ENCODE assay signal across 27 mouse cellular contexts in the genomic region with DNA sequence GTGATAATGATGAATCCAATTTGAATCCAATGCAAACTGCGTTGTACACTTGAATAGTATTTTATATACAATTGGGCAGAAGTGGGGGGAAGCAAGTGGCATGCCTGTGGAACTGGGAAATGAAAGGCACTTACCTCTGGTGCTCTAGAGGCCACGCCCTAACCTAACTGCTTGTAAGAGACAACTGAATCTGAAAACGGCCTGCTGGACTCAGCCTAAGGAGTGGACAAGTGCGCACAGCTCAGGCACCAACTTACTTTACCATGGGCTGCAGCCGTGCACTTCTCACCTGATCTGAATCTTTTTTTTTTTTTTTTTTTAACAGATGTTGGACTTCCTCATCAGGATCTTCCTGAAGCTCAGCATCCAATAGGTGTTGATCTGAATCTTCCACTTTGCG. TPM values are rescaled to one million over a fixed set of nuclear protein-coding genes. Genes with fewer than 3 reads are reported as not detected.
A peak's percentile ranks its signal among the peaks of the same experiment; 100 is the strongest.
DNase-seq lines count a peak whose midpoint lies in the region; ATAC-seq and TF ChIP-seq lines count a peak whose summit lies in the region.
"Had no signal": no experiment of that assay in that cellular context is flagged by ENCODE, and none has a peak within 500 bp of the region (broad histone marks: within the 10 kb centered on the region; RNA-seq: fewer than 3 reads in every experiment).

No protein-coding gene starts in this region.

- H3K4me1 ChIP-seq in liver, embryonic 14.5 days (replicated peaks; ENCODE audit: control insufficient read depth in 2 of 2, insufficient read depth in 2 of 2, low read length in 1 of 2): peaks cover 9 to 14% of the 10 kb centered on the region in 2 experiments; a peak in 3 of 4 replicates
- H3K4me1 ChIP-seq in liver, embryonic 11.5 days (replicated peaks; ENCODE audit: control insufficient read depth, insufficient read depth, low read length): peaks cover 36% of the 10 kb centered on the region
- H3K4me1 ChIP-seq in lung, embryonic 16.5 days (replicated peaks; ENCODE audit: control insufficient read depth, insufficient read depth, low read length): peaks cover 18% of the 10 kb centered on the region
- H3K4me1 ChIP-seq in lung, adult 2 months (ENCODE audit: control insufficient read depth, insufficient read depth, low read length): peaks cover 20% of the 10 kb centered on the region
- H3K4me1 ChIP-seq in intestine, postnatal 0 days (replicated peaks; ENCODE audit: control insufficient read depth, insufficient read depth, low read length): 0 out of 2 replicates have a peak, but pooled peaks cover 7% of the 10 kb centered on the region

- H3K9ac ChIP-seq in liver, embryonic 14.5 days (replicated peaks): no peak overlapping the region
- H3K9ac ChIP-seq in liver, embryonic 11.5 days (ENCODE audit: low read depth, low read length): no peak overlapping the region
- no peak overlapping the region for H3K9ac ChIP-seq in lung, embryonic 16.5 days (ENCODE audit: low read length)
- no peak overlapping the region for H3K9ac ChIP-seq in intestine, postnatal 0 days (ENCODE audit: low read depth, low read length)
- H3K9ac ChIP-seq: embryonic facial prominence, embryonic 13.5 days; forebrain, embryonic 12.5 days; forebrain, embryonic 15.5 days; heart, embryonic 13.5 days; hindbrain, embryonic 14.5 days had no signal

- 67% methylated on average over 6 of the region's 6 CpGs for WGBS in liver, embryonic 14.5 days (ENCODE audit: insufficient replicate concordance)
- 82% methylated on average over 6 of the region's 6 CpGs for WGBS in liver, embryonic 11.5 days
- WGBS in lung, embryonic 16.5 days: 68% methylated on average over 6 of the region's 6 CpGs
- 60% methylated on average over 6 of the region's 6 CpGs for WGBS in lung, adult 2 months
- WGBS in intestine, postnatal 0 days: 66% methylated on average over 6 of the region's 6 CpGs

- peaks cover 14% of the 10 kb centered on the region for H3K36me3 ChIP-seq in liver, embryonic 14.5 days (replicated peaks; ENCODE audit: control insufficient read depth, insufficient read depth, low read depth)
- H3K36me3 ChIP-seq in liver, embryonic 11.5 days (ENCODE audit: control insufficient read depth, insufficient read depth, low read length): no peaks in the 10 kb centered on the region; the same call in 1 of the 2 replicates
- H3K36me3 ChIP-seq in lung, embryonic 16.5 days (ENCODE audit: control insufficient read depth, insufficient read depth, low read length): no peaks in the 10 kb centered on the region
- H3K36me3 ChIP-seq in intestine, postnatal 0 days (ENCODE audit: control insufficient read depth, insufficient read depth): peaks cover under 1% of the 10 kb centered on the region

- no peak for TF ChIP-seq POLR2A in lung, adult 2 months (IDR thresholded peaks at IDR 0.05; ENCODE audit: borderline replicate concordance, extremely low read depth, low read depth, low read length)

- DNase-seq in liver, embryonic 14.5 days (ENCODE audit: low read depth in 3 of 3, low spot score in 3 of 3): no peak
- no peak for DNase-seq in liver, embryonic 11.5 days (ENCODE audit: low spot score)
- DNase-seq in lung, adult 2 months: no peak
- DNase-seq: adrenal gland, adult 2 months; adrenal gland, postnatal 14 days; cerebellum, adult 11 months; cerebellum, adult 2 months; cerebellum, adult 9-11 months; cerebellum, postnatal 25 days; embryo, embryonic 11 days; gastrocnemius, postnatal 10 days; gastrocnemius, postnatal 36 days; heart, adult 2 months; heart, postnatal 14 days; heart, postnatal 4 days had no signal

- no peak overlapping the region for H3K4me3 ChIP-seq in liver, embryonic 14.5 days (ENCODE audit: insufficient read depth in 1 of 2, low read depth in 2 of 2, low read length in 2 of 2)
- H3K4me3 ChIP-seq in liver, embryonic 11.5 days (ENCODE audit: low read depth, low read length): no peak overlapping the region
- no peak overlapping the region for H3K4me3 ChIP-seq in lung, embryonic 16.5 days (ENCODE audit: low read length)
- no peak overlapping the region for H3K4me3 ChIP-seq in lung, adult 2 months (replicated peaks; ENCODE audit: extremely low read depth, low read depth, low read length)
- no peak overlapping the region for H3K4me3 ChIP-seq in intestine, postnatal 0 days (ENCODE audit: low read depth, low read length)
- H3K4me3 ChIP-seq: embryonic facial prominence, embryonic 10.5 days; embryonic facial prominence, embryonic 13.5 days; erythroblast, embryonic 14.5 days; forebrain, embryonic 12.5 days; forebrain, embryonic 15.5 days; heart, adult 2 months; heart, embryonic 10.5 days; heart, embryonic 13.5 days had no signal

- no peaks in the 10 kb centered on the region for H3K27me3 ChIP-seq in liver, embryonic 14.5 days (ENCODE audit: control insufficient read depth, insufficient read depth, low read length)
- no peaks in the 10 kb centered on the region for H3K27me3 ChIP-seq in liver, embryonic 11.5 days (replicated peaks; ENCODE audit: control insufficient read depth, insufficient read depth, low read length)
- H3K27me3 ChIP-seq in lung, embryonic 16.5 days (ENCODE audit: control insufficient read depth, insufficient read depth, low read depth, low read length): no peaks in the 10 kb centered on the region
- H3K27me3 ChIP-seq in intestine, postnatal 0 days (replicated peaks; ENCODE audit: control insufficient read depth, insufficient read depth, low read length): no peaks in the 10 kb centered on the region
- H3K27me3 ChIP-seq: embryonic facial prominence, embryonic 13.5 days; forebrain, embryonic 12.5 days; forebrain, embryonic 15.5 days; heart, embryonic 13.5 days had no signal

- no peak for TF ChIP-seq EP300 in liver, embryonic 14.5 days (IDR thresholded peaks at IDR 0.05; ENCODE audit: low read depth)

- no peak for TF ChIP-seq CTCF in liver, embryonic 14.5 days (IDR thresholded peaks at IDR 0.05; ENCODE audit: low read depth)
- TF ChIP-seq CTCF in lung, adult 2 months (IDR thresholded peaks at IDR 0.05; ENCODE audit: insufficient read depth, low read length): no peak
- no peak for TF ChIP-seq CTCF in intestine, postnatal 0 days (IDR thresholded peaks at IDR 0.05; ENCODE audit: low read depth)

- no peaks in the 10 kb centered on the region for H3K9me3 ChIP-seq in liver, embryonic 14.5 days (ENCODE audit: control insufficient read depth, low read length)
- H3K9me3 ChIP-seq in liver, embryonic 11.5 days (ENCODE audit: control insufficient read depth, low read length): no peaks in the 10 kb centered on the region
- H3K9me3 ChIP-seq in lung, embryonic 16.5 days (ENCODE audit: control insufficient read depth, low read length): no peaks in the 10 kb centered on the region
- no peaks in the 10 kb centered on the region for H3K9me3 ChIP-seq in intestine, postnatal 0 days (ENCODE audit: control insufficient read depth)
- H3K9me3 ChIP-seq: embryonic facial prominence, embryonic 10.5 days; embryonic facial prominence, embryonic 13.5 days; forebrain, embryonic 12.5 days; forebrain, embryonic 15.5 days; heart, embryonic 10.5 days; heart, embryonic 13.5 days had no signal

- 0 out of 2 replicates have a peak, but pooled peaks have one; percentile 17 for ATAC-seq in liver, embryonic 14.5 days (ENCODE audit: insufficient read depth)
- ATAC-seq in liver, embryonic 11.5 days (replicated peaks; ENCODE audit: low FRiP score): no peak
- peak; percentile 72 for ATAC-seq in lung, embryonic 16.5 days (ENCODE audit: low read depth)
- ATAC-seq in intestine, postnatal 0 days: peak; percentile 41; the same call in 1 of the 2 replicates
- 0 out of 2 replicates have a peak, but pooled peaks have one; percentile 25 for ATAC-seq in megakaryocyte-erythroid progenitor cell, adult 5-6 weeks (replicated peaks; ENCODE audit: low FRiP score, low TSS enrichment, poor library complexity, severe bottlenecking)
- ATAC-seq: CD4-positive, CD25-positive, alpha-beta regulatory T cell, adult 4 months; forebrain, embryonic 15.5 days had no signal

- H3K27ac ChIP-seq in liver, embryonic 14.5 days: no peak overlapping the region
- no peak overlapping the region for H3K27ac ChIP-seq in liver, embryonic 11.5 days (ENCODE audit: low read depth, low read length)
- no peak overlapping the region for H3K27ac ChIP-seq in lung, embryonic 16.5 days (ENCODE audit: low read length)
- H3K27ac ChIP-seq in intestine, postnatal 0 days (ENCODE audit: low read depth, low read length): no peak overlapping the region
- H3K27ac ChIP-seq: embryonic facial prominence, embryonic 10.5 days; embryonic facial prominence, embryonic 13.5 days; forebrain, embryonic 12.5 days; forebrain, embryonic 15.5 days; heart, adult 2 months; heart, embryonic 10.5 days; heart, embryonic 13.5 days; hindbrain, embryonic 14.5 days had no signal

- no peak overlapping the region for H3K4me2 ChIP-seq in liver, embryonic 14.5 days (ENCODE audit: low read depth)
- H3K4me2 ChIP-seq in liver, embryonic 11.5 days: no peak overlapping the region
- H3K4me2 ChIP-seq in lung, embryonic 16.5 days (ENCODE audit: low read depth, low read length): no peak overlapping the region
- H3K4me2 ChIP-seq in intestine, postnatal 0 days (replicated peaks; ENCODE audit: low read depth): no peak overlapping the region
- H3K4me2 ChIP-seq: embryonic facial prominence, embryonic 13.5 days; forebrain, embryonic 12.5 days; forebrain, embryonic 15.5 days; heart, embryonic 13.5 days; hindbrain, embryonic 14.5 days had no signal

RNA-seq across cellular contexts. Expression of a gene that starts 10.9 kb away (rescaled TPM):
- polyA plus RNA-seq in liver, embryonic 14.5 days (2012; rRNA removed): 24.9 and 44.2 TPM in 2 replicates
- 94.2 and 104 TPM in 2 replicates for polyA plus RNA-seq in liver, embryonic 14.5 days (2014; fragmentation: Nextera tagmentation; extraction: Ambion mirVana)
- polyA plus RNA-seq in liver, embryonic 11.5 days (2014; fragmentation: Nextera tagmentation; extraction: Ambion mirVana): 139 and 159 TPM in 2 replicates
- polyA plus RNA-seq in lung, embryonic 16.5 days (2015; fragmentation: Nextera tagmentation; extraction: Ambion mirVana): 66.4 and 68.7 TPM in 2 replicates
- 4.3 and 8.1 TPM in 2 replicates for polyA plus RNA-seq in lung, adult 2 months (2012; rRNA removed)
- 48.0 and 56.4 TPM in 2 replicates for polyA plus RNA-seq in intestine, postnatal 0 days (2015; fragmentation: Nextera tagmentation; extraction: Ambion mirVana)
- total RNA-seq in megakaryocyte-erythroid progenitor cell, adult 5-6 weeks (2014; fragmentation: Nextera tagmentation): 238 and 273 TPM in 2 replicates
- 392 and 407 TPM in 2 replicates for total RNA-seq in megakaryocyte-erythroid progenitor cell, adult 5-6 weeks (2017)
